Mouse (Mus musculus): Measurements from ENCODE around the gene Rbl2.

The Rbl2 gene

GRCm38 (mm10) chr8:91106271-91106670, 36.4 kb downstream of the Rbl2 start:
- no peak for DNase-seq (ENCODE audit: low spot score)

GRCm38 (mm10) chr8:91111868-91112477, 42.1 kb downstream of the Rbl2 start:
- DNase-seq (ENCODE audit: low spot score), result no peak

GRCm38 (mm10) chr8:91114428-91114827, 44.6 kb downstream of the Rbl2 start:
- DNase-seq (ENCODE audit: low spot score), result no peak

- no peak for DNase-seq (ENCODE audit: low spot score)
These were observed 45.1 kb downstream of the Rbl2 start for GRCm38 (mm10) chr8:91114910-91115309.

GRCm38 (mm10) chr8:91117537-91117936, 47.7 kb downstream of the Rbl2 start:
- DNase-seq (ENCODE audit: low spot score), result no peak

GRCm38 (mm10) chr8:91118131-91118530, 48.3 kb downstream of the Rbl2 start:
- no peak for DNase-seq (ENCODE audit: low spot score)

- DNase-seq (ENCODE audit: low spot score), result no peak
These were observed 54.5 kb downstream of the Rbl2 start for GRCm38 (mm10) chr8:91124315-91124714.

- DNase-seq (ENCODE audit: low spot score), result no peak
These were observed 56.9 kb downstream of the Rbl2 start for GRCm38 (mm10) chr8:91126786-91127185.

- DNase-seq (ENCODE audit: low spot score), result no peak
These were observed 62.9 kb downstream of the Rbl2 start for GRCm38 (mm10) chr8:91132731-91133130.

- DNase-seq (ENCODE audit: low spot score), result no peak
These were observed 63.7 kb downstream of the Rbl2 start for GRCm38 (mm10) chr8:91133441-91134069.

GRCm38 (mm10) chr8:91134070-91134475, 64.2 kb downstream of the Rbl2 start:
- DNase-seq (ENCODE audit: low spot score), result peak; percentile 99

- DNase-seq (ENCODE audit: low spot score), result no peak
These were observed 64.8 kb downstream of the Rbl2 start for GRCm38 (mm10) chr8:91134659-91135058.

GRCm38 (mm10) chr8:91135308-91136181, 65.7 kb downstream of the Rbl2 start:
- DNase-seq (ENCODE audit: low spot score), result no peak

GRCm38 (mm10) chr8:91140828-91141227, 71.0 kb downstream of the Rbl2 start:
- DNase-seq (ENCODE audit: low spot score), result no peak

GRCm38 (mm10) chr8:91147715-91148114, 77.9 kb downstream of the Rbl2 start:
- DNase-seq (ENCODE audit: low spot score), result no peak

- no peak for DNase-seq (ENCODE audit: low spot score)
These were observed 78.9 kb downstream of the Rbl2 start for GRCm38 (mm10) chr8:91148643-91149178.

- no peak for DNase-seq (ENCODE audit: low spot score)
These were observed 79.4 kb downstream of the Rbl2 start for GRCm38 (mm10) chr8:91149298-91149697.

- DNase-seq (ENCODE audit: low spot score), result no peak
These were observed 81.7 kb downstream of the Rbl2 start for GRCm38 (mm10) chr8:91151531-91151930.

GRCm38 (mm10) chr8:91153831-91154230, 84.0 kb downstream of the Rbl2 start:
- no peak for DNase-seq (ENCODE audit: low spot score)

GRCm38 (mm10) chr8:91154564-91154963, 84.7 kb downstream of the Rbl2 start:
- peak; percentile 64 for DNase-seq (ENCODE audit: low spot score)

- DNase-seq (ENCODE audit: low spot score), result no peak
These were observed 88.8 kb downstream of the Rbl2 start for GRCm38 (mm10) chr8:91158617-91159016.

- DNase-seq (ENCODE audit: low spot score), result no peak
These were observed 90.3 kb downstream of the Rbl2 start for GRCm38 (mm10) chr8:91159959-91160800.
